Mouse (Mus musculus) activated CD4-positive, CD25-positive, alpha-beta regulatory T cell, adult 4 months (primary cell): ENCODE results near the gene Sspn. TPM values are rescaled to one million over a fixed set of nuclear protein-coding genes. Genes with fewer than 3 reads are reported as not detected.

ENCODE experiments used
- ATAC-seq: one replicate; pipeline ENCODE4 v1.8.0; 2017
- polyA plus RNA-seq, 2 experiments: library from polyadenylated mRNA; unstranded; fragments of 100-300 nt; shearing (Covaris generic); gene quantifications; one replicate each; pipeline ENCODE4 v1.2.1; 2017

The Sspn gene
- polyA plus RNA-seq, 2 experiments from 2014 or later, result not detected

GRCm38 (mm10) chr6:145977344-145977743 lies 45.9 kb downstream of the Sspn start:
- no peak for ATAC-seq

DNA sequence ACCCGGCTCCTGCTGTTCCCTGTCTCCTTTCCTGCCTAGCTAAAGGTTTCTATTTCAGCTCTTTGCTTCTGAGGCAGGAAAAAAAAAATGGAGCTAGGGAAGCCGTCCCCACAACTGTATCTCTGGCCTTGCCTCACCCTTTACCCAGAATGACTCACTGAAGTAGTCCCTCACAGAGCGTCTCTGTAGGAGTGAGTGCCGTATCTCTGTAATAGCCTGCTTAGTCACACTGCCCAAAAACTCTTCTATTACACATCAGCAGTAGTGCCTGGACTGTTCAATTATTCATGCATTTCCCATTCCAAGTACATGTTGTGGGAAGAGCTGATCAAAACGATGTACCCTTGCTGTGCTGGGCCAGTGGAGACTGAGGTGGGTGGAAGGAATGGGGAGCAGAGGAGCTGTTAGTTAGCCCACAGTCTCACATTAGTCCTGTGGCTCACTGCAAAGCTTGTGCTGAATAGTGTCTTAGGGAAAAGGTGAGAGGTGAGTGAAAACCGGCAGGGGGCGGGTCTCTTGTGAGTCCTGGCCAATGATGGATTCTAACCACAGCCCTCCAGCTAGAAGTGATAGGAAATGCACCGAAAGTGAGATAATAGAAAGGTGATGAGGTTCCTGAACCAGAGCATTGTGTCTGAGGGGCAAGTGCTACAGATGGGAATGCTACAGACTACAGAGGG lies 46.5 kb downstream of the Sspn start:
- ATAC-seq, result no peak

DNA sequence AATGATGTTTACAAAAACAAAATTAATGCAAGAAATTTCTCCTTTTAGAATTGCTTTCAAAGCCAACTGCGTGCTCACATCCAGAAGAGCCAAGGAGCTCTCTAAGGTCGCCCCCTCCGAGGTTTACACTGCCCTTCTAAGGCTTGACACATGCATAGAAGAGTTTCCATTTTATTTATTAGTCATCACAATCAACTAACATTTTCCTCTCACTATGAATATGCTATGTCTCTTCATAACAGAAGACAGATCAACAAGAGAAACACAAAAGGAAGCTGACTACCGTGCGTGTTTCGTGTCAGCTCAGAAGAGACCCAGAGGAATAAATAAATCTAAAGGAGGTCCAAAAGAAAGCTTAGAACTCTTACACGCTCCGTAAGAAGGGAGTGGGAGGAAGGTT lies 49.6 kb downstream of the Sspn start:
- peak; percentile 86 for ATAC-seq

DNA sequence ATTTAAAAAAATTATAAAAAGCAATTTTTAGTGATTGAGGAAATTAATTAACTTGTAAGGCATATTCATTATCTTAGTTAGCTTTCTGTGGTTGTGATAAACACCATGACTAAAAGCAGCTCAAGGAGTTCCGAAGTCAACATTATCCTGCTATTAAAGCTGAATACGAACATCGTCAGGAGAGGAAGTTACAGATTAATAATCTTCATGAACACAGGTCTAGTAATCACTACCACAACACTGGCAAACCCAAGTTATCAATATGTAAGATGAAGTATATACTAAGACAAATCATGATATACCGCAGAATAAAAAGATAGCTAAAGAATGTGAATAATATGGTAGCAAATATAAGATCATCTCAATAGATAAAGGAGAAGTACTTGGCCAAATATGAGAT lies 50.9 kb downstream of the Sspn start:
- no peak for ATAC-seq

- ATAC-seq, result no peak
These were observed 59.1 kb downstream of the Sspn start for GRCm38 (mm10) chr6:145990578-145990977.

DNA sequence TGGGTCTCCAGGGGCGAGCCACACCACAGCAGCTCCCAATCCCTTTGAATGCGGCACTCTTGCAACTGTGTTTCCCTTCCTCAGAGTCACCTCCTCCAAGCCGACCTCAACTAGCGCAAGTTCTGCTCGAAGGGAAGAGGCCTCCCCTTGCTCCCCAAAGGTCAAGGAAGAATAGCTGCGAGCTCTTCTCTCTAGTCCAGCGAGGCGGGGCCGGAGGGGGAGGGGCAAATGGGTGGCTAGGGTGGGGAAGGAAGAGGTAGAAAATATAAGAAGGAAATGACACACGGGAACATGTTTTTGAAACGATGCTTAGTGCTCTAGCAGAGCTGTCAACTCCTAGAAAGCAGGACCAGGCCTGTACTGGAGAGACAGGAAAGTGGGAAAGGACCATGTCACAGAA lies 61.1 kb downstream of the Sspn start:
- ATAC-seq, result peak; percentile 9

GRCm38 (mm10) chr6:145992985-145993384 lies 61.5 kb downstream of the Sspn start:
- peak; percentile 86 for ATAC-seq

DNA sequence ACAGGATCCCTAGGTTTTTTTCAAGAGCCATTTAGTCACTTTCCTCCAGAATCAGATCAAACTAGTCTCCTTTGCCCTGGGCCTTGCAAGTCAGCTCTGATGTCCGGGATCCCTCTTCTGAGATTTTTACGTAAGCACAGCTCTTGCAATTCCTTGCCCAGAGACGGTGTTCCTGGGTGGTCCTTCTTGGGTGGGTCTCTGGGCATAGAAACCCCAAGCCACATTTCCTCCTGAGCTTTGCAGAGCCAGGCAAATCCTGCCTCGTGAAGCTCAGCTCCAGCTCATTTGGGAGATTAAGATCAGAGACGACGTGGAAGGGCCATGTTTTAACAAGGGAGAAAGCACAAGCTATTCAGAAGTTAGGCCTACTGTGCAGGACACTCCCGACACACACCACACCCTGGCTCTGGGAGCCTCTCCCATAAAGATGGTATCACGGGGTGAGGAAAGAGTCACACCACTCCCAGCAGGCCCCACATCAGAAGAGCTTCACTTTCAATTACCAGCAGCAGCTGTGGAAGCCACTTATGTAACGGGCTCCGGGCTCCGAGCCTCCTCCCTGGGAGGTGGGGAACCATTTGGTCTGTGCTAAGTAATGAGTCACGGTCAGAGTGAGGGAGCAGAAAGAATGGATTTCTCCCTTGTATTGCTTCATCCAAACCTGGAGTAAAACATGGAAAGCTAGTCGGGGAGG lies 67.0 kb downstream of the Sspn start:
- no peak for ATAC-seq

- ATAC-seq, result no peak
These were observed 69.3 kb downstream of the Sspn start for GRCm38 (mm10) chr6:146000767-146001166.

DNA sequence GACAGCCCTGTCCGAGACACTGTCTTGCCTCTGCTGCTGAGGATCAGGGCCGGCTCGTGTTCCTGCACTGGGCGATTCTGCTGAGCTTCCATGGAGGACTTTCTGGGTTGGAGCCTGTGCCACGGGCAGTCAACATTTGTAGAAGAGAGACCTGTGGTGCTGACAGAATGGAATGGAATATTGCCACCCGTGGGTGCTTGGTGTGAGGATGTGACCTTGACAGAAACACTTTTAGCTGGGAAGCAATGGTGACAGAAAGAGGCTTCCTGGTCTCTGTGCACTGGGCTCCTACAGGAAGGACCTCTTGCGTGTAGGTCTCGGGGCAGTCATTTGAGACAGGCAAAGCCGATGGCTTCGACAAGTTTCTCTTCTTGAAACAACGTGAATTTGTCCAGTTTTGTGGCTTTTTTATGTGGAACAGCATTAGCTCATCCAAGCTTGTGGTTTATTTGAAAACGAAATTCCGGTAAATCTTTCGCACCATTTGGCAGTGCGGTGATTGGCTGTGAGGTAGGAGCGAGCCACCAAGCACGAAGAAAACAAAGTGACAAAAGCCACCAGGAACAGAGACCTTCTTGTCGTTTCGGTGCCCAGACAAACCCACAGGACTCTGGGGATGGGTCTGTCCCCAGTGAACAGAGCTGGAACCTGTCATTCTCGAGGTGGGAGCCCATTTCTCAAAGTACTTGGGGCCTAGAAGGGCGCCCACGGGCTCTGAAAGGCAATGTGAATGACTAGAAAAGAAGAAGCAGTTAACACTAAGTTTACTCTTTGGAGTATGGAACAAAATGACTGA lies 70.2 kb downstream of the Sspn start:
- ATAC-seq, result no peak

GRCm38 (mm10) chr6:146004174-146004601 lies 72.7 kb downstream of the Sspn start:
- ATAC-seq, result no peak

DNA sequence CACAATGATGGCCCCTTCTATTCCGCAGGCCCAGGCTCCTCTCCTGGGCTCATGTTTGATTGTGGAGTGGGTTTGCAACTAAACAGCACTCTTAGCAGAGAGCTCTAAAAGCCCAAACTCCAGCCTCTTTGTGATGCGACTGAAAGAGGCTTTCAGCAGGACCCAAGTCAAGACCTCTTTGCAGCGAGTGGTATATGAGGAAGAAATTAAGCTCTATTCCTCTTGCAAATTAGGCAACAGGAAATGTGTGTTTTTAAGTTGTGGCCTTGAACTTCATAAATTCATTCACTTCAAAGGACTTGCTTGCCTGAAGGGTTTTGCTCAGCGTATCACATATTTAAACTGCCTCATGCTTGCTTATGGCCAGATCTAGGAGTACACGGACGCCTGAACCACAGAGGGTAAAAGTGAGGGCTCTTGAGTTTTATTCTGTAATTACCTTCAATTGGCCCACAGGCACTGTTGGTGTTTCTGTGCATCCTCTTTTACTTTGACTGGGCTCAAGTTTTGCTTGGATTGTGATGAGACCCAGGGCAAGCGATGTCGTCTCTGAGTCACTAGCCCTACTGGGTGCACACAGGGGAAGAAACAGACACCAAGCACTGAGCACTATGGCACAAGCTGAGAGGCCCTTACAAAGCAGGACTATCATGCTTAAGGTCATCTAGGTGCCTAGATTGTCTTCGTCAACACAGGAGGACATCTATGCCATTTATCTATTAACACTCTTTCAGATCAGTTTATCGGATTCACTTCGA lies 73.9 kb downstream of the Sspn start:
- peak; percentile 65 for ATAC-seq

GRCm38 (mm10) chr6:146005935-146006564 lies 74.6 kb downstream of the Sspn start:
- no peak for ATAC-seq

DNA sequence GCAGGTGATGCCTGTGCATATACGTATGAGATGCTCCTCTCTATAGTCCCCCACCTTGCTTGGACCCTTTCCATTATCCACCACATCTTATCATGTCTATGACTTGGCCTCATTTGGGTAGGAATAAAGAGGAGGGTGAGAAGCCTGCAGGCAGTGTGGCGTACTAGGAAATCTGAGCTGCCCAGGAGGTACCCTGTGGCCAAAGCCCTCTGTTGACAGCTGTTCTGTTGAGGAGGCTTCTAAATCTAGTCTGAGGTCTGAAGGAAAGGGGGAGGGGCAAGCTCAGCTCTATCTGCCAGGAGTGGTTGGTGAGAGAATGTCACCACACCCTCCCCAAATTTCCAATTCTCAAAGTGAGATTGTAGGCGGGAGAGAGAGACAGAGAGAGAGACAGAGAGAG lies 75.3 kb downstream of the Sspn start:
- ATAC-seq, result no peak

- ATAC-seq, result no peak
These were observed 77.1 kb downstream of the Sspn start for GRCm38 (mm10) chr6:146008450-146008981.

DNA sequence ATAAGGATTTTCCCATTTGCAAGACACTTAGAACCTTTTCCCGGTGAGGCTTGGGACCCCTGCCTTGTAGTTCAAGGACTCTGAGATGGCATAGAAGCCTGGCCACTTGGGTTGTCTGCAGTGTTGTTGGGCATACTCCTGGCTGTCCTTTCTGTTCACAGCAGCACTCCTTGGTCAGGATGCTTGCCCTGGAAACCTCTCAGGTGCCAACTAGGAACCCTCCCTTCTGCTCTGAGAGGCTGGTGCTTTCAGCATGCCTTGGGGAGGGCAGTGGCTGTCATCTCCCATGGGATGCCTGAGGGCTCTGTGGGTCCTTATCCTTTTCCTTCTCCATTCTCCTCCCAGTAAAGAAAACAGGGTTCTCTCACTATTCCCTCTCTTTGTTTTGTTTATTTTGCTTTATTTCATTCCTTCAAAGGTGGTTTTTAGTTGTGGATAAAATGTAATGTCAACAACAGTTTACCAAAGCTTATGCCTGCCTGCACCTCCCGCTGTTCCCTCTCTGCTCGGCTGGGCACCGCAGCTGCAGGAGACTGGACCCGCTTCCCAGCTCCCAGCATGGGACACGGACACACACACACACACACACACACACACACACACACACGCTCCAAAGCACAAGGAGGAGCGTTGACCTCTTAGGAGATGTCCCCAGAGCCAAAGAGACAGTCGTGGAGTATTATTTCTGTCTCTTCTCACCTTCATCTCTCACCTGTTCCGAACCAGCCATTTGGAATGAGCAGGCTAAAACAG lies 77.9 kb downstream of the Sspn start:
- no peak for ATAC-seq

DNA sequence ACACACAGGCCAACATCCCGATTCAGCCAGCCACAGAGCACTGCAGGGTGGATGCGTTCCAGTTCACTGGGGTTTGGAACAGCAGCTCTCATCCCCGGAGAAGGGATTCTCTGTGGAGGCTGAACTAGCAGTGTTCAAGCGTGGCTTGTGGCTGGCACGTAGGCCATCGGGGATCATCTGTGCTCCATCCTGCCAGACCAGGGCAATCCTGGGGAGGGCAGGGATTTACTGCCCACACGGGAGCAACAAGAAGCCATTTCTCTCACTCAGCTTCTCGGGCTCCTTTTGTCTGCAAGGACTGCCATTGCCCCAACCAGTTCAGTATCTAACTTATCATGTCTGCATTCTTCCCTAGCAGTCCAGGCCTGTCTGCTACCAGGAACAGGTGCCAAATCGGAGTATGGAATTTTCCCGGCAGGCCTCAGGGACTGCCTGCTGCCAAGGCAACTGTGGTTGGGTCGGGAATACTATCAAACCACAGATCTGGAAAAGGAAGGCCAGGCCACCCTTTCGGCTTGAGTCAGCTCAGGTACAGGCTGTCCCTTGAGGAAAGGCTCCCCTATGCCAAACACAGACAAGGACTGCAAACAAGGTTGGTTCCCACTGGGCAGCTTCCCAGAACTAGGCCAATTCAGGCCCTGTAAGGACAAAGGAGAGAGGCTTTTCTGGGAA lies 78.8 kb downstream of the Sspn start:
- ATAC-seq, result no peak

GRCm38 (mm10) chr6:146014312-146014711 lies 82.9 kb downstream of the Sspn start:
- no peak for ATAC-seq
